Mouse (Mus musculus) embryonic fibroblast, embryonic 13.5 days (primary cell): Measurements from ENCODE around the gene Gm5426. TPM values are rescaled to one million over a fixed set of nuclear protein-coding genes. Genes with fewer than 3 reads are reported as not detected.
"Not testable (repeated sequence)": the region's sequence is repeated elsewhere in the genome, so short reads cannot be mapped to it uniquely, and the experiment has no call there.

Source experiments
- H3K27ac ChIP-seq: 2 replicates; pipeline ENCODE4 v1.5.1; 2012; ENCODE audit warnings: low read length, control low read depth, inconsistent platforms; ENCODE audit not compliant: insufficient read depth
- H3K4me1 ChIP-seq: 2 replicates; pipeline ENCODE4 v1.6.1; 2011; ENCODE audit warnings: low read length; ENCODE audit not compliant: control insufficient read depth, insufficient read depth
- H3K4me3 ChIP-seq: 2 replicates; pipeline ENCODE4 v1.5.1; 2011; ENCODE audit warnings: mild to moderate bottlenecking, control low read depth, low read length; ENCODE audit not compliant: insufficient read depth
- CTCF ChIP-seq: IDR thresholded peaks from 2 replicates; pipeline ENCODE4 v1.5.1; 2011; ENCODE audit warnings: mild to moderate bottlenecking, control low read depth, low read length, moderate library complexity, borderline replicate concordance; ENCODE audit not compliant: insufficient read depth
- POLR2A ChIP-seq: IDR thresholded peaks from 2 replicates; pipeline ENCODE4 v1.6.1; 2011; ENCODE audit warnings: low read depth, mild to moderate bottlenecking, control low read depth, low read length, moderate library complexity
- polyA plus RNA-seq: library from polyadenylated mRNA; stranded (reverse); fragments of >200 nt; gene quantifications from 2 replicates; pipeline ENCODE4 v1.2.4, GENCODE M21; 2011; ENCODE audit warnings: low read depth; ENCODE audit not compliant: missing spikeins, insufficient read length

Gm5426 gene
- polyA plus RNA-seq = not detected in 2 replicates

DNA sequence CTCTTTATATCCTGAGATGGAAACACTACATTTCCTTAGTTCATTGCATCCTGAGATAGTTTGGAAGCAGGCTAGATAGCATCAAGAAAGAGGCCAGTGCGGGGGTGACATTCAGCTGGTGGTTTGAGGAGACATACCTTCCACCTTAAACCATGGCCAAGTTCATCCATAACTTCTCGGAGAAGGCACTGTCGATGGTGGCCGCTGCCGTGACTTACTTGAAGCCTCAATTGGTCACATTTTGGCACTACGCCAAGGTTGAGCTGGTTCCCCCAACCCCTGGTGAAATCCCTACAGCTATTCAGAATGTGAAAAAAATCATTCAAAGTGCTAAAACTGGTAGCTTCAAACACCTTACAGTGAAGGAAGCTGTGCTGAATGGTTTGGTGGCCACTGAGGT is at the start of gene Gm5426:
Gene Gm5426 (plus strand): TSS at position 153 of the 400 bp plus-strand sequence.
- H3K4me1 ChIP-seq, H3K4me3 ChIP-seq, H3K27ac ChIP-seq: not testable (repeated sequence)

DNA sequence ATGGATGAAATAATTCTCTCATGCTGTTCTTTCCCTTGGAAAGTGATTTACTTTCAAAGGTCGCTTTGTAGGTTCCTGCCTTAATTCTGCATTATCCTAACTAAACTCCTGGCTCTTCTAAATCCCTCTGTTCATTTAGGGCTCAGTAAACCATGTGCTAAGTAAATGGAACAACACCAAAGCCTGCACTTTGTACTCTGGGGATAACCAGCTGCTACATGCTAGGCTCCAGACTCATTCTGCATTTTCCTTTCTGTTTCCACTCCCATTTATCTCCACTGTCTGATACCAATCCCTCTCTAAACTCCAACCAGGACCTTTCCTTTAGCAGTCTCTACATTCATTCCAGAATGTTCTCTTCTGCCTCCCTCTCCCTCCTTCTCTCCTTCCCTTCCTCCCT is 46.7 kb upstream of the Gm5426 start:
- Histone ChIP-seq H3K4me3 (no peak overlapping the region), H3K4me1 (no peaks in the 10 kb centered on the region), H3K27ac (no peak overlapping the region)
- no peak for TF ChIP-seq CTCF

DNA sequence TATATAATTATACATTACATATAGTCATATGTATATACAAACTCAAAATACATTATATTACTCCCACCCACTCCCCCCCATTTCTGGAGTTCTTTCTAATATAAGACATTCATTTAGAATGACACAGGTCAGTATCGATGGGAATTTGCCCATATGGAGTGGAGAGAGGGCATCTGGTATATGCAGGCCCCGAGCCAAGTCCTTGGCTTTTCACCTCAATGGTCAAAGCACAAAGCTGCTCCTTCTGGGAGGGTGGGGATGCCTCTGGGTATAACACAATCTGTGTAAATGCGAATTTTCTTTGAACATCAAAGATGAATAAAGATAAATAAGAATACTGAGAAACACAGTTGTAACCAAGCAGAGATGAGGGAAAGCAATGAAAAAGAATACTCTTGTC is 46.0 kb upstream of the Gm5426 start:
- H3K4me3 ChIP-seq = no peak overlapping the region
- TF ChIP-seq CTCF (no peak), POLR2A (no peak)
- no peaks in the 10 kb centered on the region for H3K4me1 ChIP-seq
- no peak overlapping the region for H3K27ac ChIP-seq

DNA sequence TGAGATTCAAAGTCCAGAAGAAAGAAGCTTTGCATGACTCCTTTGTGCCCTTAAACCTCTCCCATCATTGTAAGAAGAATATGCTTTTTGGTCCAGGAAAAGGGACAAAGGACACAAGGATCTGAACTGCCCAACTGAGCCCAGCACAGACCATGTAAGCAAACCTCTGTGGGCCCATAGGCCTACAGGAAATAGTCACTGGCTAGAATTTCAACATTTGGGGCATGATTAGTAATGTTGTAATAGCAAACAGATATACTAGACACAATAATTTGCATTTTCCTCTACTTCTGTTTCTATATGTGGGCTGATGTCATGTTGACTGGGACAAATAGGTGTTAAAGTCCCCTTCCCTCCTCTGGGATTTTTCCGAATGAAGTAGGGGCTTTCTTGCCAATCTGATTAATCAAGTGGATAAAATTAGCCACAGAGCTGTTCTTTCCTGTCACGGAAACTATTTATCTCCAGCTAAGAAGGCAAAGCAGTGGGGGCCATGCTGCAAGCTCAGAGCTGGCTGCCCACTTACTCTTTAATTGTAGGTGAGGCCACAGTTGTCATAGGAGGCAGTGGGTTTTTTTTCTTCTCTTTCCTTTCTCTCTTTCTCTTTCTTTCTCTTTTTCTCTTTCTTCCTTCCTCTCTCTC is 42.4 kb upstream of the Gm5426 start:
- Histone ChIP-seq H3K4me1 (no peaks in the 10 kb centered on the region), H3K27ac (no peak overlapping the region), H3K4me3 (no peak overlapping the region)
- TF ChIP-seq CTCF = no peak
- no peak for TF ChIP-seq POLR2A

DNA sequence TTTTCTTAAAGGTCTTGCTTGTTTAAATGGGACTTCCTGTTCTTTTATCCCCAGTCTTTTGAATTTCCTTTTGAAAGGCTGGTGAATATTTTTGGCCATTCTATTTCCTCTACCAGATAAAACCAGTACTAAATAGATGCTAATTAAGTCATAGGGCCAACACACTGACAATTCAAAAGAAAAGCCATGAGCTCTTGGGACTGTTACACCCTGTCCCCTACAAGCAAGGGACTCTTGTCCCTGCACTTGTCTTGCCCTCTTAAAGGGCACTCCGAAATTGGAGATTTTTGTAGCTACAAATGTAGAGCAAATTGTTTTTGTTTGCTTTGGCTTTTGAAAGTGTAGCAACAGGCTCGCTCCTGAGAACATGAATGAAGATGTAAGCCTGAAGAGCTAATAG is 41.8 kb upstream of the Gm5426 start:
- TF ChIP-seq POLR2A (no peak), CTCF (no peak)
- no peak overlapping the region for H3K4me3 ChIP-seq
- H3K4me1 ChIP-seq = no peaks in the 10 kb centered on the region
- no peak overlapping the region for H3K27ac ChIP-seq

DNA sequence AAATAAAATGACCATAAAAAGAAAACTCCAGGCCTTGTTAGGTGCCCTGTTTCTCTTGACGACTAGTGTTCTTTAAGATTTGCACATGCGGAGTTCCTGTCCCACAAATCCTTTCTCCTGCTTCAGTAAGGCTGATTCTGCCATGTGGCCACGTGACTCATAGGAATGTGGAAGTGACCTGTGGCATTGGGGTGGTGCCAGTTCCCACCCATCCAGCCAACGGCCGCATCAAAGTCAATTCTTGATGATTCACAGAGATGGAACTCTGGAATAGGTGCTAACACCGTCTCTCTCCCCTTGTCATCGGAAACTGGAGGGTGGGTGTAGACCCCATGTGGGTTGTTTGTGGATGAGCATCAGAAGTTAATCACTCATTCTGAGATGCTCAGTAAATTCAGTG is 39.7 kb upstream of the Gm5426 start:
- TF ChIP-seq POLR2A (no peak), CTCF (no peak)
- no peak overlapping the region for H3K4me3 ChIP-seq
- no peaks in the 10 kb centered on the region for H3K4me1 ChIP-seq
- H3K27ac ChIP-seq = no peak overlapping the region

DNA sequence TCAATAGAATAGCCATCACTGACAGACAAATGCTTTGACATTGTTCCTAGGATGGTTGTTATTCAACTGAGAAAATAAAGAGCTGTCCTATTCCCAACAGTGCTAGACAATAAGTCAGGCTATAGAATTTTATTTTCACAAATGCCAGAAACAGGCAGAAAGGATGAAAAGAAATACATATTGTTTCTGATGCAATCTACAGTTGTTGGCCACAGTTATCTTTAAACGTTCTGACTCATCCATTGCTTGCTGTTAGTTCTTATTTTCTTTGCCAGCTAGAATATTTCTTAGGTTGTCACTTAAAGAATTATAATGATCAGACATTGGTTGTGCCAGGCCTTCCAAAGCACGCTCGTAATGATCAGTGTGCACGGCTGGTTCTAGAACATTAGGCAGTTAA is 35.4 kb upstream of the Gm5426 start:
- peak overlapping the region; percentile 23; the same call in 1 of the 2 replicates for H3K27ac ChIP-seq
- TF ChIP-seq POLR2A = no peak
- TF ChIP-seq CTCF = no peak
- H3K4me3 ChIP-seq = no peak overlapping the region
- H3K4me1 ChIP-seq = no peaks in the 10 kb centered on the region

DNA sequence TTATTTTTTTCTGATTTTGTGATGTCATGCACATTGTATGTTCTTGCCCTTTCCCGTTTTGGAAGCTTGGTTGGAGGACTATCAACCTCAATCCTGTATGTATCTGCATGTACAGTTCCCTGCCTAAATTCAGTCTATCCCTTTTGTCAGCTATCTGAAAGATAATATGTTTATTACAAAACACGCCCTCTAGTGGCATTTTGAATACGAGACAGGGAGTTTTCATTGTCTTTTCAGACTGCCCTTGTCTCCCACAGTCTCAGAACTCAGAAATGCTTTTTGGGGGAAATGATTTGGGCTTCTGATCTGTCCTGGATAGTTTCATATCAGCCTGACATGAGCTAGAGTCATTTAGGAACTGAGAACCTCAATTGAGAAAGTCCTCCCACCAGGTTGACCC is 32.2 kb upstream of the Gm5426 start:
- Histone ChIP-seq H3K27ac (no peak overlapping the region), H3K4me1 (no peaks in the 10 kb centered on the region), H3K4me3 (no peak overlapping the region)
- no peak for TF ChIP-seq POLR2A
- TF ChIP-seq CTCF = no peak

DNA sequence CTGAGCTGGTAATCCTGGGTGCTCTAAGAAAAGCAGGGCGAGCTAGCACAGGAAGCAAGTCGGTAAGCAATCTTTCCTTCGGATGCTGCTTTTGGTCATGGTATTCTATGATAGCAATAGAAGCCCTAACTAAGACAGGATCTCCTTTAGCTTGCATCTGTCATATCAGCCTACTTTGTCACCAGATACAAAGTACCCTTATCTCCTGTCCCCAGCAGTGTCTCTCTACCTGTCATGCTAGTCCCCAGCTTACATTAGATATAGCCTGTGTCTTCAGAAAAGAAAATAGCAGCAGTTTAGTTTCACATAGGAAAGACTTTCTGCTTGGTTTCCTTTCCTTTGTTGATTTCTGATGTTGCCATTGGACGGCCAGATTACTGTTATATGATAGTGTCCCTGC is 31.8 kb upstream of the Gm5426 start:
- no peak overlapping the region for H3K27ac ChIP-seq
- TF ChIP-seq POLR2A (no peak), CTCF (no peak)
- H3K4me3 ChIP-seq = no peak overlapping the region

DNA sequence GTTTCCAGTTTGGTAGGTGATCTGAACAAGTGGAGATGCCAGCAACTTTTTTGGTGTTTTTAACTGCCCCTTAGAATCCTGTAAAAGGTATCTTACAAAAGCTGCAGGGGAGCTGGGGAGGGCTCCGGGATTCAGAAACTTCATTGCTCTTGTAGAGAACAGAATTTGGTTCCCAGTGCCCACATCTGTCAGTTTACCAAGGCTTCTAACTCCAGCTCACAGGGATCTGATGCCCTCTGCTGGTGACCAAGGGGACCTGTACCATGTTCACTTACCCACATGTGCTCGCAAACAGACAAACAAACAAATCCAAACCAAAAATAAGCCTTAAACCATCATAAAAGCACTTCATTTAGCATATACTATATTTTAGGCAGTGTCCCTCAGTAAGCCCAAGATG is 31.3 kb upstream of the Gm5426 start:
- TF ChIP-seq CTCF (peak; percentile 35; the same call in 1 of the 2 replicates), POLR2A (no peak)

More for the DNA sequence above, 31.8 kb upstream of the Gm5426 start:
- H3K4me1 ChIP-seq = no peaks in the 10 kb centered on the region

More for the DNA sequence above, 31.3 kb upstream of the Gm5426 start:
- Histone ChIP-seq H3K27ac (no peak overlapping the region), H3K4me3 (no peak overlapping the region), H3K4me1 (no peaks in the 10 kb centered on the region)
